Mouse (Mus musculus) intestine, embryonic 16.5 days (tissue): ENCODE measurements around the gene Rgs7bp. TPM values are rescaled to one million over a fixed set of nuclear protein-coding genes. Genes with fewer than 3 reads are reported as not detected.
A peak's percentile ranks its signal among the peaks of the same experiment; 100 is the strongest.

Source experiments
- ATAC-seq: fragments of 200-750 bp; cut with Nextera tagmentation; 2 replicates; pipeline ENCODE4 v1.8.0; 2017; ENCODE audit warnings: moderate TSS enrichment, moderate library complexity
- H3K27ac ChIP-seq: fragments of 300-500 bp; sonication (generic); 2 replicates; pipeline ENCODE4 v1.5.1; 2014; ENCODE audit warnings: mild to moderate bottlenecking, low read length
- H3K27me3 ChIP-seq: fragments of 300-500 bp; sonication (generic); replicated peaks from 2 replicates; pipeline ENCODE4 v1.6.1; 2014; ENCODE audit warnings: low read length, control low read depth, mixed read lengths; ENCODE audit not compliant: control insufficient read depth, insufficient read depth
- H3K36me3 ChIP-seq: fragments of 300-500 bp; sonication (generic); 2 replicates; pipeline ENCODE4 v1.6.1; 2014; ENCODE audit warnings: low read length, control low read depth; ENCODE audit not compliant: control insufficient read depth, insufficient read depth
- H3K4me1 ChIP-seq: fragments of 300-500 bp; sonication (generic); 2 replicates; pipeline ENCODE4 v1.6.1; 2014; ENCODE audit warnings: low read length, control low read depth, mixed read lengths; ENCODE audit not compliant: control insufficient read depth, insufficient read depth
- H3K4me2 ChIP-seq: fragments of 300-500 bp; sonication (generic); 2 replicates; pipeline ENCODE4 v1.6.1; 2014; ENCODE audit warnings: low read depth, low read length, control low read depth
- H3K4me3 ChIP-seq: fragments of 300-500 bp; sonication (generic); 2 replicates; pipeline ENCODE4 v1.5.1; 2014; ENCODE audit warnings: mild to moderate bottlenecking, low read length
- H3K9ac ChIP-seq: fragments of 300-500 bp; sonication (generic); 2 replicates; pipeline ENCODE4 v1.6.1; 2014; ENCODE audit warnings: low read depth, low read length
- H3K9me3 ChIP-seq: fragments of 300-500 bp; sonication (generic); 2 replicates; pipeline ENCODE4 v1.6.1; 2016; ENCODE audit warnings: low read length, control low read depth; ENCODE audit not compliant: control insufficient read depth
- WGBS: fragments of 180-500 bp; shearing (Covaris S2); extraction: QIAGEN DNeasy Blood & Tissue Kit; methylation state at CpG from one replicate; pipeline ENCODE4 v1.1.7; 2014; 5-methylcytosine and 5-hydroxymethylcytosine counted together
- polyA plus RNA-seq: library from polyadenylated mRNA; unstranded; fragments of >200 nt; fragmentation: Nextera tagmentation; extraction: Ambion mirVana; gene quantifications from 2 replicates; pipeline ENCODE4 v1.2.1, GENCODE M21; 2015

Gene Rgs7bp
- polyA plus RNA-seq, 1 experiment from 2014 or later = 2.2 TPM

- Histone ChIP-seq H3K4me3 (no peak overlapping the region), H3K4me2 (no peak overlapping the region), H3K36me3 (no peaks in the 10 kb centered on the region), H3K27me3 (no peaks in the 10 kb centered on the region), H3K9me3 (no peaks in the 10 kb centered on the region), H3K27ac (no peak overlapping the region), H3K4me1 (no peaks in the 10 kb centered on the region), H3K9ac (no peak overlapping the region)
- no peak for ATAC-seq
- 81% methylated on average over 4 of the region's 4 CpGs for WGBS
These were observed 69.0 kb downstream of the Rgs7bp start for GRCm38 (mm10) chr13:104985691-104986090.

GRCm38 (mm10) chr13:104983989-104984388 is 70.7 kb downstream of the Rgs7bp start:
- no peak overlapping the region for H3K4me3 ChIP-seq
- no peak overlapping the region for H3K27ac ChIP-seq
- no peak overlapping the region for H3K9ac ChIP-seq
- WGBS = 65% methylated on average over 5 of the region's 5 CpGs
- no peak overlapping the region for H3K4me2 ChIP-seq
- H3K4me1 ChIP-seq = no peaks in the 10 kb centered on the region
- H3K36me3 ChIP-seq = no peaks in the 10 kb centered on the region
- ATAC-seq = no peak
- H3K9me3 ChIP-seq = no peaks in the 10 kb centered on the region
- H3K27me3 ChIP-seq = no peaks in the 10 kb centered on the region

- no peaks in the 10 kb centered on the region for H3K27me3 ChIP-seq
- no peak overlapping the region for H3K4me3 ChIP-seq
- no peaks in the 10 kb centered on the region for H3K36me3 ChIP-seq
- H3K27ac ChIP-seq = no peak overlapping the region
- no peaks in the 10 kb centered on the region for H3K9me3 ChIP-seq
- no peak overlapping the region for H3K4me2 ChIP-seq
- WGBS = 85% methylated on average over 10 of the region's 10 CpGs
- ATAC-seq = no peak
- H3K9ac ChIP-seq = no peak overlapping the region
- H3K4me1 ChIP-seq = no peaks in the 10 kb centered on the region
These were observed 71.9 kb downstream of the Rgs7bp start for GRCm38 (mm10) chr13:104982781-104983353.

GRCm38 (mm10) chr13:104978176-104978575 is 76.6 kb downstream of the Rgs7bp start:
- no peaks in the 10 kb centered on the region for H3K27me3 ChIP-seq
- no peak for ATAC-seq
- no peak overlapping the region for H3K4me2 ChIP-seq
- H3K9me3 ChIP-seq = no peaks in the 10 kb centered on the region
- H3K9ac ChIP-seq = no peak overlapping the region
- H3K36me3 ChIP-seq = no peaks in the 10 kb centered on the region
- no peak overlapping the region for H3K27ac ChIP-seq
- no peaks in the 10 kb centered on the region for H3K4me1 ChIP-seq
- no peak overlapping the region for H3K4me3 ChIP-seq
- WGBS = 37% methylated on average over 1 of the region's 1 CpGs

- no peak overlapping the region for H3K4me3 ChIP-seq
- no peak overlapping the region for H3K4me2 ChIP-seq
- H3K9ac ChIP-seq = no peak overlapping the region
- H3K36me3 ChIP-seq = no peaks in the 10 kb centered on the region
- no peak overlapping the region for H3K27ac ChIP-seq
- no peaks in the 10 kb centered on the region for H3K9me3 ChIP-seq
- ATAC-seq = no peak
- H3K4me1 ChIP-seq = no peaks in the 10 kb centered on the region
- 62% methylated on average over 2 of the region's 2 CpGs for WGBS
- H3K27me3 ChIP-seq = no peaks in the 10 kb centered on the region
These were observed 87.2 kb downstream of the Rgs7bp start for GRCm38 (mm10) chr13:104967486-104967885.

- H3K27me3 ChIP-seq = no peaks in the 10 kb centered on the region
- no peak overlapping the region for H3K4me2 ChIP-seq
- WGBS = 66% methylated on average over 4 of the region's 4 CpGs
- H3K9ac ChIP-seq = no peak overlapping the region
- no peaks in the 10 kb centered on the region for H3K36me3 ChIP-seq
- no peak overlapping the region for H3K27ac ChIP-seq
- no peak for ATAC-seq
- H3K9me3 ChIP-seq = no peaks in the 10 kb centered on the region
- H3K4me1 ChIP-seq = no peaks in the 10 kb centered on the region
- no peak overlapping the region for H3K4me3 ChIP-seq
These were observed 91.0 kb downstream of the Rgs7bp start for GRCm38 (mm10) chr13:104963716-104964115.

GRCm38 (mm10) chr13:104962716-104963411 is 91.9 kb downstream of the Rgs7bp start:
- Histone ChIP-seq H3K27me3 (no peaks in the 10 kb centered on the region), H3K9me3 (no peaks in the 10 kb centered on the region), H3K4me3 (no peak overlapping the region), H3K27ac (no peak overlapping the region), H3K36me3 (no peaks in the 10 kb centered on the region), H3K4me2 (no peak overlapping the region), H3K9ac (no peak overlapping the region), H3K4me1 (no peaks in the 10 kb centered on the region)
- 56% methylated on average over 11 of the region's 11 CpGs for WGBS
- peak; percentile 44; the same call in 1 of the 2 replicates for ATAC-seq

- Histone ChIP-seq H3K36me3 (no peaks in the 10 kb centered on the region), H3K4me2 (no peak overlapping the region), H3K27me3 (no peaks in the 10 kb centered on the region), H3K27ac (no peak overlapping the region), H3K4me3 (no peak overlapping the region), H3K9me3 (no peaks in the 10 kb centered on the region), H3K4me1 (no peaks in the 10 kb centered on the region), H3K9ac (no peak overlapping the region)
- ATAC-seq = no peak
- WGBS = 85% methylated on average over 7 of the region's 7 CpGs
These were observed 92.6 kb downstream of the Rgs7bp start for GRCm38 (mm10) chr13:104962166-104962565.

GRCm38 (mm10) chr13:104960951-104961715 is 93.6 kb downstream of the Rgs7bp start:
- no peak for ATAC-seq
- Histone ChIP-seq H3K27me3 (no peaks in the 10 kb centered on the region), H3K27ac (no peak overlapping the region), H3K9ac (no peak overlapping the region), H3K4me1 (no peaks in the 10 kb centered on the region), H3K4me3 (no peak overlapping the region), H3K4me2 (no peak overlapping the region), H3K9me3 (no peaks in the 10 kb centered on the region), H3K36me3 (no peaks in the 10 kb centered on the region)
- WGBS = 77% methylated on average over 14 of the region's 14 CpGs
